Mouse (Mus musculus) limb, embryonic 14.5 days (tissue): ENCODE measurements around the gene Cryba4. TPM values are rescaled to one million over a fixed set of nuclear protein-coding genes. Genes with fewer than 3 reads are reported as not detected.

ENCODE experiments used
- ATAC-seq: fragments of 200-750 bp; cut with Nextera tagmentation; 2 replicates; pipeline ENCODE4 v1.8.0; 2017; ENCODE audit warnings: low read depth, moderate number of reproducible peaks, moderate TSS enrichment; ENCODE audit not compliant: low FRiP score
- DNase-seq: peaks from one replicate; pipeline ENCODE4 v3.0.0-alpha.2; 2015; ENCODE audit warnings: low spot score
- H3K27ac ChIP-seq: fragments of 300-500 bp; sonication (generic); replicated peaks from 2 replicates; pipeline ENCODE4 v1.5.1; 2014; ENCODE audit warnings: low read depth, mild to moderate bottlenecking, low read length, moderate library complexity, mixed read lengths
- H3K27me3 ChIP-seq: fragments of 300-500 bp; sonication (generic); 2 replicates; pipeline ENCODE4 v1.6.1; 2014; ENCODE audit warnings: low read length, mixed read lengths; ENCODE audit not compliant: control insufficient read depth, insufficient read depth
- H3K36me3 ChIP-seq: fragments of 300-500 bp; sonication (generic); 2 replicates; pipeline ENCODE4 v1.6.1; 2014; ENCODE audit warnings: mild to moderate bottlenecking, low read length, moderate library complexity, mixed read lengths; ENCODE audit not compliant: control insufficient read depth, insufficient read depth
- H3K4me1 ChIP-seq: fragments of 300-500 bp; sonication (generic); 2 replicates; pipeline ENCODE4 v1.6.1; 2014; ENCODE audit warnings: antibody characterized with exemption, low read length, mixed read lengths; ENCODE audit not compliant: control insufficient read depth, insufficient read depth
- H3K4me2 ChIP-seq: fragments of 300-500 bp; sonication (generic); replicated peaks from 2 replicates; pipeline ENCODE4 v1.6.1; 2014; ENCODE audit warnings: low read depth, mild to moderate bottlenecking, low read length, moderate library complexity; ENCODE audit not compliant: severe bottlenecking
- H3K4me3 ChIP-seq: fragments of 300-500 bp; sonication (generic); replicated peaks from 2 replicates; pipeline ENCODE4 v1.5.1; 2014; ENCODE audit warnings: low read length
- H3K9ac ChIP-seq: fragments of 300-500 bp; sonication (generic); 2 replicates; pipeline ENCODE4 v1.6.1; 2014; ENCODE audit warnings: mild to moderate bottlenecking, low read depth, low read length, moderate library complexity; ENCODE audit not compliant: severe bottlenecking
- H3K9me3 ChIP-seq: fragments of 300-500 bp; sonication (generic); 2 replicates; pipeline ENCODE4 v1.6.1; 2016; ENCODE audit warnings: low read length; ENCODE audit not compliant: control insufficient read depth
- POLR2A ChIP-seq: fragments of 200-500 bp; IDR thresholded peaks from 2 replicates; pipeline ENCODE4 v1.8.0; 2012; ENCODE audit warnings: inconsistent platforms, mild to moderate bottlenecking, moderate library complexity, borderline replicate concordance; ENCODE audit not compliant: insufficient read depth, insufficient read length; ENCODE audit errors: extremely low read depth
- WGBS: fragments of 180-500 bp; shearing (Covaris S2); extraction: QIAGEN DNeasy Blood & Tissue Kit; methylation state at CpG from one replicate; pipeline ENCODE4 v1.1.7; 2014; 5-methylcytosine and 5-hydroxymethylcytosine counted together
- polyA plus RNA-seq, 2 experiments: library from polyadenylated mRNA; depleted of rRNA in 1 of 2; stranded (reverse) in 1 of 2; unstranded in 1 of 2; fragments of >200 nt; fragmentation: Nextera tagmentation in 1 of 2; extraction: Ambion mirVana in 1 of 2; gene quantifications; 2 replicates each; pipeline versions ENCODE4 v1.2.1 to v1.2.3; 2012 to 2014

Gene Cryba4
- polyA plus RNA-seq, 2 experiments: 1.2 to 1.8 TPM

GRCm38 (mm10) chr5:112236631-112237030, 15.7 kb downstream of the Cryba4 start:
- ATAC-seq (no peak), DNase-seq (no peak)
- Histone ChIP-seq H3K4me1 (peaks cover 4% of the 10 kb centered on the region; the same call in 1 of the 2 replicates), H3K9me3 (no peaks in the 10 kb centered on the region), H3K4me3 (no peak overlapping the region), H3K9ac (no peak overlapping the region), H3K4me2 (no peak overlapping the region), H3K27ac (no peak overlapping the region), H3K36me3 (no peaks in the 10 kb centered on the region), H3K27me3 (peaks cover 9% of the 10 kb centered on the region; the same call in 1 of the 2 replicates)
- TF ChIP-seq POLR2A: no peak
- WGBS: 68% methylated on average over 2 of the region's 2 CpGs

GRCm38 (mm10) chr5:112235806-112236205, 16.5 kb downstream of the Cryba4 start:
- WGBS: 68% methylated on average over 5 of the region's 5 CpGs
- DNase-seq (no peak), ATAC-seq (no peak)
- H3K4me3 ChIP-seq: no peak overlapping the region
- no peak for TF ChIP-seq POLR2A
- H3K4me1 ChIP-seq: peaks cover 4% of the 10 kb centered on the region; the same call in 1 of the 2 replicates
- no peak overlapping the region for H3K9ac ChIP-seq
- no peak overlapping the region for H3K4me2 ChIP-seq
- H3K36me3 ChIP-seq: no peaks in the 10 kb centered on the region
- no peak overlapping the region for H3K27ac ChIP-seq
- no peaks in the 10 kb centered on the region for H3K9me3 ChIP-seq
- H3K27me3 ChIP-seq: peaks cover 9% of the 10 kb centered on the region; the same call in 1 of the 2 replicates

GRCm38 (mm10) chr5:112228240-112229076, 23.9 kb downstream of the Cryba4 start:
- Histone ChIP-seq H3K9ac (peak overlapping the region; percentile 53), H3K4me1 (peaks cover 15% of the 10 kb centered on the region), H3K4me2 (peak overlapping the region; percentile 80), H3K27me3 (peaks cover 23% of the 10 kb centered on the region), H3K9me3 (no peaks in the 10 kb centered on the region), H3K27ac (no peak overlapping the region), H3K4me3 (peak overlapping the region; percentile 43), H3K36me3 (no peaks in the 10 kb centered on the region)
- WGBS: 1% methylated on average over 55 of the region's 57 CpGs
- TF ChIP-seq POLR2A: 0 out of 2 replicates have a peak, but pooled peaks have one; percentile 48
- ATAC-seq: peak; percentile 36
- peak; percentile 15 for DNase-seq

GRCm38 (mm10) chr5:112227898-112228239, 24.4 kb downstream of the Cryba4 start:
- Histone ChIP-seq H3K36me3 (peaks cover under 1% of the 10 kb centered on the region; the same call in 1 of the 2 replicates), H3K9me3 (no peaks in the 10 kb centered on the region), H3K4me3 (peak overlapping the region; percentile 43), H3K9ac (peak overlapping the region; percentile 53), H3K27me3 (peaks cover 23% of the 10 kb centered on the region), H3K27ac (no peak overlapping the region), H3K4me1 (peaks cover 15% of the 10 kb centered on the region), H3K4me2 (peak overlapping the region; percentile 80)
- 3% methylated on average over 12 of the region's 13 CpGs for WGBS
- DNase-seq (no peak), ATAC-seq (no peak)
- TF ChIP-seq POLR2A: no peak

- Histone ChIP-seq H3K4me2 (peak overlapping the region; percentile 80), H3K36me3 (peaks cover 3% of the 10 kb centered on the region; the same call in 1 of the 2 replicates), H3K4me3 (peak overlapping the region; percentile 43), H3K4me1 (peaks cover 15% of the 10 kb centered on the region), H3K27ac (no peak overlapping the region), H3K27me3 (peaks cover 23% of the 10 kb centered on the region), H3K9ac (peak overlapping the region; percentile 53), H3K9me3 (no peaks in the 10 kb centered on the region)
- DNase-seq (peak; percentile 23), ATAC-seq (peak; percentile 42)
- under 1% methylated on average over 30 of the region's 30 CpGs for WGBS
- no peak for TF ChIP-seq POLR2A
Measured at GRCm38 (mm10) chr5:112227354-112227753, 25.0 kb downstream of the Cryba4 start.
